Mouse (Mus musculus): ENCODE results near the gene Tmem171. TPM values are rescaled to one million over a fixed set of nuclear protein-coding genes. Genes with fewer than 3 reads are reported as not detected.

The Tmem171 gene
- total and polyA plus RNA-seq, 2 experiments from 2014 or later, result not detected

DNA sequence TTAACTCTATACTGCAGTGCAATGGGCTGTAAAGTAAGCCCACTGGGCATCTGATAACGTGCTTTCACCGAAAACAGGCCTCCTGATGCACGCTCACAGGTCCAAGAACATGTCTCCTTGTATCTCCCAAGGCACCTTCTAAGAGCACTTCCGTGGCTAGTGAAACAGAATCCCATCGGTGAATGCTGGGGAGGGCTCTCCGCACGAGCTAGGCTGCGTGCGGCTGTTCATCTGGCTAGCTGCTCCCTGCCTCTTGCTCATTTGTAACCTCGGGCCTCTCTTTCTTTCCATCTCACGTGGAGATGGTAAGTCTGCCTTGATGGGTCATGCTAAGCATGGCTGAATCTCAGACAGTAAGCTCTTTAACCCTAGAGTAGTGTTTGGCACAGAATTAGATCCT lies 3.7 kb downstream of the Tmem171 start:
- Histone ChIP-seq H3K27ac (ENCODE audit: low read depth, low read length) (no peak overlapping the region), H3K9ac (replicated peaks; ENCODE audit: low read length, poor library complexity, severe bottlenecking) (no peak overlapping the region), H3K27me3 (ENCODE audit: insufficient read depth, low read length) (peaks cover 13% of the 10 kb centered on the region; the same call in 1 of the 2 replicates), H3K9me3 (ENCODE audit: low read length) (no peaks in the 10 kb centered on the region), H3K4me1 (ENCODE audit: insufficient read depth, low read length) (0 out of 2 replicates have a peak, but pooled peaks cover 7% of the 10 kb centered on the region), H3K4me3 (ENCODE audit: low read depth, low read length) (no peak overlapping the region), H3K4me2 (ENCODE audit: low read depth, low read length, poor library complexity, severe bottlenecking) (no peak overlapping the region), H3K36me3 (ENCODE audit: insufficient read depth, low read length) (no peaks in the 10 kb centered on the region)
- DNase-seq (ENCODE audit: low spot score) (no peak), ATAC-seq (ENCODE audit: low FRiP score) (no peak)
- no peak for TF ChIP-seq CTCF (IDR thresholded peaks at IDR 0.05)
- 88% methylated on average over 11 of the region's 11 CpGs for WGBS

DNA sequence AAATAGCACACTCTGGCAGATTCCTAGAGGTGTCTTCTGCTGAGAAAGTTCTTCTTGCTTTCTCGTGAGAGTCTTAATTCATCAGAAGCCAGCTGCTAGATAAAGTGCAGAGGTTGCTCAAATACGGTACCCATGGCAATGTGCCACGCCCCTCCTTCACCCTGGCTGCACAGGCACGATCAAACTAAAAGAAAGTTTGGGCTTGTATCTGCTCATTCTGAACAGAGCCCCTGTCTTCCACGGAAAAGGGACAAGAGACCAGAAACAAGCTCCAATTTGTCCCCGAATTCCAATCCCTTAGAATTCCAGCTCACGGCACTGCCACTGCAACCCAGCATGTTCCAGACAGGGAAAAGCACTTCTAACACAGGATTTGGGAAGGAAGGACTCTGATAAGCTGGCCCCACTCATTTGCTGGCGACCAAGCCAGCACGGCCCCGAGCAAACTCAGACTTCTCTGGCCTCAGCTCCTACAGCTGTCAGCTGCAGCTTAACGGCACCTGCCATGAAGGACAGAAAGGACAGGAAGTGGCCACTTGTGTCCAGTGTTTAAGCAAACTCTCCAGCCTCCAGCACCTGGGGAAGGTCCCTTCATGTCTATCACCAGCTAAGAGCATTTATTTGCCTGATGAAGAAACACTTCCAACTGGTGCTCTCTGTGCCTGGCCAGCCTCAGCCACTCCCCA lies 4.9 kb downstream of the Tmem171 start:
- H3K9ac ChIP-seq (replicated peaks; ENCODE audit: low read length, poor library complexity, severe bottlenecking), result no peak overlapping the region
- DNase-seq (ENCODE audit: low spot score) (no peak), ATAC-seq (ENCODE audit: low FRiP score) (no peak)
- no peak for TF ChIP-seq CTCF (IDR thresholded peaks at IDR 0.05)
- 0 out of 2 replicates have a peak, but pooled peaks cover 5% of the 10 kb centered on the region for H3K27me3 ChIP-seq (ENCODE audit: insufficient read depth, low read length)
- 0 out of 2 replicates have a peak, but pooled peaks cover 3% of the 10 kb centered on the region for H3K4me1 ChIP-seq (ENCODE audit: insufficient read depth, low read length)
- H3K27ac ChIP-seq (ENCODE audit: low read depth, low read length), result no peak overlapping the region
- H3K36me3 ChIP-seq (ENCODE audit: insufficient read depth, low read length), result no peaks in the 10 kb centered on the region
- H3K4me2 ChIP-seq (ENCODE audit: low read depth, low read length, poor library complexity, severe bottlenecking), result no peak overlapping the region
- WGBS, result 68% methylated on average over 11 of the region's 11 CpGs
- no peak overlapping the region for H3K4me3 ChIP-seq (ENCODE audit: low read depth, low read length)
- H3K9me3 ChIP-seq (ENCODE audit: low read length), result no peaks in the 10 kb centered on the region

DNA sequence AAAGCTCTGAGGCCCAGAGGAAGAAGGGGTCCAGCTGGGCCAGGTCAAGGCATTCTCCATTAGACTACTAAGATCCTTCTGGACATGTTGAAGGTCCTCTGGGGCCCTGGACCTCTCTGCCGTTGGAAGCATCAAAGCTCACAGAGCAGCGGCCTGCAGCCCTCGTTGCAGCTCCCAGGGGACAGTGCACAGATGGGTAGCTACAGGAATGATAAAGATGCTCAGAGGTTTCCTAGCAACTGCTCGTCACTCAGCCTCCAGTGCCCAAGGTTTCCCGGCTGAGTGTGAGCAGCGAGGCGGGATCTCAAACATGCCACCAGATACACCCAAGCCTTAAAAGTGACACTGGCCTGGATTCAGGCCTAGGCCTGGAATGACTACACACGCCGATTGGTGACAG lies 6.7 kb downstream of the Tmem171 start:
- peak; percentile 47 for DNase-seq (ENCODE audit: low spot score)
- H3K4me2 ChIP-seq (ENCODE audit: low read depth, low read length, poor library complexity, severe bottlenecking), result no peak overlapping the region
- 44% methylated on average over 9 of the region's 9 CpGs for WGBS

DNA sequence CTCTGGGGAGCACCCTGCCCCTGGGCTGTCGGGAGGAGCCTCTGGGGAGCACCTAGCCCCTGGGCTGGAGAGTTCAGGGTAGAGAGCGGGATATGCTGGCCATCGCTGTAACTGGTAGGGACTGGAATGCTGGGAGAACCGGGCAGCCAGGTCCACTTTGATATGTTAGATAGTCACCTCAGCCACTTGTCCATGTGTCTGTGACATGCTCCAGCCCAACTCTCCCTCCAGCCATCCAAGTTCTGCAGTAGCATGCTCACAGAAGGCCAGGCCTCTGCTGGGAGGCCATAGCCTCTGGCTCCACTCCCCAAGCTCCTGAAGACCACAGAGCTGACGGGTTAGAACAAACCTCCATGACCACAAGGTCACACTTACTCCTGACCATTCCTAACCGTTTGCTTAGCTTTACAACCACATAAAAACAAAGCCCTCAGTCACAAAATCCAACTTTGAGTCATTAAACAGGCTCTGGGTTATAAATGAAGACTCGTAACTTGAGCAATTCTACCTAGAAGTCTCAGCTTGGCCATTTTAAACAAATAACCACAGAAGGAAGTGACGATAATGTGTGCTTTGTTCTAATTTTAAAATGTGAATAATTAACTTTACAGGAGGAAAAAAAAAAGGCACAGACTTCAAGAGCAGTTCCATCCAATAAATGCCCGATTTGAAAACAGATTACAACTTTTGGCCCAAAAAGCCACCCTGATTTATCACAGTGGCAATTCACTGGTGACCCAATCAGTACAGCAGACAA lies 10.3 kb downstream of the Tmem171 start:
- Histone ChIP-seq H3K27ac (ENCODE audit: low read depth, low read length) (no peak overlapping the region), H3K36me3 (ENCODE audit: insufficient read depth, low read length) (no peaks in the 10 kb centered on the region), H3K9ac (replicated peaks; ENCODE audit: low read length, poor library complexity, severe bottlenecking) (no peak overlapping the region), H3K4me2 (ENCODE audit: low read depth, low read length, poor library complexity, severe bottlenecking) (no peak overlapping the region), H3K27me3 (ENCODE audit: insufficient read depth, low read length) (no peaks in the 10 kb centered on the region), H3K9me3 (ENCODE audit: low read length) (no peaks in the 10 kb centered on the region), H3K4me3 (ENCODE audit: low read depth, low read length) (no peak overlapping the region), H3K4me1 (ENCODE audit: insufficient read depth, low read length) (0 out of 2 replicates have a peak, but pooled peaks cover 3% of the 10 kb centered on the region)
- no peak for TF ChIP-seq CTCF (IDR thresholded peaks at IDR 0.05)
- DNase-seq (ENCODE audit: low spot score) (no peak), ATAC-seq (ENCODE audit: low FRiP score) (no peak)
- WGBS, result 89% methylated on average over 9 of the region's 9 CpGs

More for the DNA sequence above, 6.7 kb downstream of the Tmem171 start:
- ATAC-seq (ENCODE audit: low FRiP score), result peak; percentile 27; the same call in 1 of the 2 replicates
- no peak overlapping the region for H3K4me3 ChIP-seq (ENCODE audit: low read depth, low read length)
- H3K9me3 ChIP-seq (ENCODE audit: low read length), result no peaks in the 10 kb centered on the region
- H3K27ac ChIP-seq (ENCODE audit: low read depth, low read length), result no peak overlapping the region
- no peak for TF ChIP-seq CTCF (IDR thresholded peaks at IDR 0.05)
- no peaks in the 10 kb centered on the region for H3K27me3 ChIP-seq (ENCODE audit: insufficient read depth, low read length)
- H3K36me3 ChIP-seq (ENCODE audit: insufficient read depth, low read length), result no peaks in the 10 kb centered on the region
- no peak overlapping the region for H3K9ac ChIP-seq (replicated peaks; ENCODE audit: low read length, poor library complexity, severe bottlenecking)
- H3K4me1 ChIP-seq (ENCODE audit: insufficient read depth, low read length), result 0 out of 2 replicates have a peak, but pooled peaks cover 3% of the 10 kb centered on the region

DNA sequence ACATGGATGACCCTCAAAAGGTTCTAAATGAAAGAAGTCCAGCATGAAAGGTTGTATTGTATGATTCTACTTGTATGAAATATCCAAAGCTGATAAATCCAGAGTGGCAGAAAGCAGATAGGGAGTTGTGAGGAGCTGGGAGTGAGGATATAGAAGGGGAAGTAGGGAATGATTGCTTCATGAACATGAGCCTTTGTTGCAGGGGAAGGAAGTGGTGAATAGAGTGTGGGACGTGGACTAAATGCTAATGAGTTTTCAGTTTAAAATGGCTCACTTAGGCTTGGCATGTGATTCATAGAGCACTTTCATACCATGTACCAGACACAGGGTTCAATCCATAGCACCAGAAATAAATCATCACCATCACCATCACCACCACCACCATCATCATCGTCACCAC lies 11.2 kb downstream of the Tmem171 start:
- Histone ChIP-seq H3K27me3 (ENCODE audit: insufficient read depth, low read length) (no peaks in the 10 kb centered on the region), H3K36me3 (ENCODE audit: insufficient read depth, low read length) (no peaks in the 10 kb centered on the region), H3K9me3 (ENCODE audit: low read length) (no peaks in the 10 kb centered on the region), H3K4me2 (ENCODE audit: low read depth, low read length, poor library complexity, severe bottlenecking) (no peak overlapping the region), H3K4me1 (ENCODE audit: insufficient read depth, low read length) (0 out of 2 replicates have a peak, but pooled peaks cover 3% of the 10 kb centered on the region), H3K9ac (replicated peaks; ENCODE audit: low read length, poor library complexity, severe bottlenecking) (no peak overlapping the region), H3K4me3 (ENCODE audit: low read depth, low read length) (no peak overlapping the region), H3K27ac (ENCODE audit: low read depth, low read length) (no peak overlapping the region)
- ATAC-seq (ENCODE audit: low FRiP score) (no peak), DNase-seq (ENCODE audit: low spot score) (no peak)
- no peak for TF ChIP-seq CTCF (IDR thresholded peaks at IDR 0.05)
- 85% methylated on average over 2 of the region's 2 CpGs for WGBS
